Mouse (Mus musculus) embryo, embryonic 10 days (tissue): ENCODE results near the gene Cdc7.

Experiments used
- DNase-seq: peaks from one replicate; pipeline ENCODE4 v3.0.0-alpha.2; 2015; ENCODE audit warnings: low spot score

The Cdc7 gene

DNA sequence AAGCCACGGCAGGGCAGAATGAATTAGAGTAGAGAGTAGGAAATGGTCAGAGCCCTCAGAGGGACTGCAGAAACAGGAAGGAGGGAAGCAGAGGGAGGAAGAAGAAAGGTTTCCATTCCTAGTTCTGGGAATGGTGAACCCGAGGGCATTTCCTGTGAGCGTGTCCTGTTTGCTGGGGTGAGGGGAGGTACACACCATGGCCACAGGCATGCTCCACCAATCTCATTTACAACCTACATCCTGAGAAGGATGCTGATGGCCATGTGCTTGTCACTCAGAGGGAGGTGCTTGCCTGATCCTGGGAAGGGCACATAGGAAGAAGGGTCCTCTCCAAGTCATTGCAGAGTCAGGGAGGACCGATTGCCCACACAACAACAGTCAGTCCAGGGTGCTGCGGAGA, 59.8 kb downstream of the Cdc7 start:
- DNase-seq, result no peak

DNA sequence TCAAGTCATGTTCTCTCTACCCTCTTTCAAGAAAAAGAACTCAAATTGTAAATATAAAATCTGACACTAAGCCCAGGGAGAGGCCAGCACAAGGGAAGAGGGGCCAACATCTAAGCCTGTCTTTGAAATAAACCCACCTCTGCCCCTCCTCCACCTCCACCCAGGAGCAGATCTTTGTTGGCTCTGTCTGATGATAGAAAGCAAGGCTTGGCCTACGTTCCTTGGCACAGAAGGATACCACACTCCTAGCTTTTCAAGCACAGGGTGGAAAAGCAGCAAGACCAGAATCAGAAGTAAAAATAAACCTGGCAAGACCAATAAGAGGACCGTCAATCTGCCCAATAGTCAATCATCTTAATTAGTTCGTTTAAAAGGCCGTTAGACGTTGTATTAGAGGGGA, 61.2 kb downstream of the Cdc7 start:
- DNase-seq, result no peak

DNA sequence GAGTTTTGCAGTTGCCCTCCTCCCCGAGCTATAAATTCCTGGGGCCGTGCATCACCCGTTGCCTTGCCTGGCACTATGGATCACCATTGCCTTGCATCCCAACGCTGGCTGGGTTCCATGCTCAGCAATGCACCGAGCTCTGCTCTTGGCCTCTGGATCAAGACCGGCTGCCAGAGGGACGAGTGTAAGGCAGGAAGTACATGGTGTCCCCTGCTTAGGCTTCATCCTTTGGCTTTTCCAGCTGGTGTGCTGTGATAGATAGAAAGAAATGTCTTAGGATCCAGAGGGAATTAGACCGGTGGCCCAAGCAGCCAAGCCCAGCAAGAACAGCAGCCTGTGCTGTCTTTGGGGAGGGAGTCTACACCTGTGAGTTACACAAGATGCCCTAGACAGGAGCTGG, 61.7 kb downstream of the Cdc7 start:
- no peak for DNase-seq

DNA sequence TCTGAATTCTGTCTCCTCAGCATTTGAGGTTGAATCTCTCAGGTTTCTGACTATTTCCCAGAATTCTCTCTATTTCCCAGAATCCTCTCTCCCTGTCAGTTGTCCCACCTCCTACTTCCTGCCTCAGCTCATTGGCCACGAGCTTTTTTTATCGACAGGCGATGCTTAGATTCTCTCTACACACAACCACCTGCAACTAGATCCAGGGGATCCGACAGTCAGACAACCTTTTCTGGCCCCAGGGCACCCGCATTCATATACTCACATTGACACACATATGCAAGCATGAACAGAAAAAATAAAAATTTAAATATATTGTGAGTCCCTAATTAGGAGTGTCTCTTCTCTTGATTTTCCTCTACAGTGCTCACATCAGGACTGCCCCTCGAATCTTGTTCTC, 63.5 kb downstream of the Cdc7 start:
- no peak for DNase-seq

DNA sequence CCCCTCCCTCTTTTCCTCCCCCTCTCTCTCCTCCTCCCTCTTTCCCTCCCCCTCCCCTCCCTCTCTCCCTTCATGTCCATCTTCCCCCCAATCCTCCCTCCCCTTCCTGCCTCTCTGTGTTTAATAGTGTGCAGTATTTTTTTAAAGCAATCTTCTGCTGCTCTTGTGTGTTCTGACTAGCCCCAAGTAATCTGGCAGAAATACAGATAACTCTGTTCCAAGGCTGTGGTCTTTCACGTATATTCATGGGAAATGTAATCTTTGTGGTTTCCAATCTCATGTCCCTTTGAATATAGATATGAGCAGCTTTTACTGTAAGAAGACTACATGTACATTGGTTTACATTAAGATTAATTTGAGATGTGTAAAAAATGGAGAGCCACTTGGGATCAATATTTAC, 64.4 kb downstream of the Cdc7 start:
- no peak for DNase-seq

DNA sequence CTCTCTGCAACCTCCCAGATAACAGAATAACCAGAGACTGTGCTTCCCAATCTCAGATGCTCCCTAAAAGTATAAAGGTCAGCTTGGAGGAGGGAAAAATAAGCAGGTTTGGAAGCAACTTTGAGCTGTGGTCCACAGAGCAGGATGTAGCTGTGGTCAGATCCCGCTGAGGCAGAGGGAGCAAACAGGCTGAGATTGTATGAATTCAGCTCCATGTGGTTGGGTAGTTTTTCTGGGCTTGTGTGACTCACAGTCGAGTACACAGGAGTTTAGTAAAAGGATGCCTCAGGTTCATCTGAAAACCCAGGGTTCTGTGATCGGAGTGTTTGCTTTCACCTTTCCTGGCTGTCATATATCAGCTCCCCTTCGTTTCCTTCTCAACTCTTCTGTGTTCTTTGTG, 65.7 kb downstream of the Cdc7 start:
- no peak for DNase-seq

DNA sequence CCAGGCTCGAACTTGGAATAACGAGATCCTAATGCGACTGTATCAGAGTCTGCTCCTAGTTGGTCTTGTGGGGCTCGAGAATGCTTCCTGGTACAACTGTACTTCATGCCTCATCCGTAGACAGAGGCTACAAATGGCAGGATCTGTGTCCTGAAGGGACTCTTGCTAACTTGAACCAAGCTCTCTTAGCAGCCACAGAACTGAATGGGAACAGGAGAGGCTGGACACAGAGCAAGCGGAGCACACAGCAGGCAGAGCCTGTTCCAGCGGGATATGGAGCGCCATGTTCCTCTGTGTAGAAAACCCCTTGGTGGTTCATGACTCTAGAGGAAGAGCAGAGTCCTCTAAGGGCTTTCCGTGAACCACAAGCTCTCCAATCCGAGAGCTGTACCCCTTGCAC, 66.7 kb downstream of the Cdc7 start:
- no peak for DNase-seq
